Mouse (Mus musculus) retina, postnatal 7 days (tissue): Measurements from ENCODE around the gene Taok1.
"Not testable (repeated sequence)": the region's sequence is repeated elsewhere in the genome, so short reads cannot be mapped to it uniquely, and the experiment has no call there.

Experiments used
- DNase-seq: peaks from one replicate; pipeline ENCODE4 v3.0.0-alpha.2; 2012; ENCODE audit warnings: low read depth, low spot score

The Taok1 gene

DNA sequence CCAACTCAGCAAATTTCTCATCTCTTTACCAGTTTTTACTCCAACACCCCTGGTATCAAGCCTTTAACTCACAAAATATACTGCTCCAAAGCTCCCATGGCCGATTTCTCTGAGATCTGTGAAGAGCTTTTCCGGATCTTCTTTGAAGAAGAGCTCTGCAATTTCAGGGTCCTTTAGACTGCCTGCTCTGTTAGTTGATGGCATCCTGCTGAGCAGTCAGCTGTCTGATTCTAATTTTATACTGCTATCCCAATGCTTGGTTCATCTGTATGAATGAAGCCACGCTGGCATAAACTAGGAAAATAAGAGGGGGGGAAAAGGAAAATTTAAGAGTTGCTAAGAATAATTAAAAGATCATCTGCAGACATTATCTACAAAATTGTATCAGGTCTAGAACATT lies 22.4 kb downstream of the Taok1 start:
- DNase-seq = no peak

GRCm38 (mm10) chr11:77545261-77545660 lies 62.4 kb downstream of the Taok1 start:
- DNase-seq = no peak

DNA sequence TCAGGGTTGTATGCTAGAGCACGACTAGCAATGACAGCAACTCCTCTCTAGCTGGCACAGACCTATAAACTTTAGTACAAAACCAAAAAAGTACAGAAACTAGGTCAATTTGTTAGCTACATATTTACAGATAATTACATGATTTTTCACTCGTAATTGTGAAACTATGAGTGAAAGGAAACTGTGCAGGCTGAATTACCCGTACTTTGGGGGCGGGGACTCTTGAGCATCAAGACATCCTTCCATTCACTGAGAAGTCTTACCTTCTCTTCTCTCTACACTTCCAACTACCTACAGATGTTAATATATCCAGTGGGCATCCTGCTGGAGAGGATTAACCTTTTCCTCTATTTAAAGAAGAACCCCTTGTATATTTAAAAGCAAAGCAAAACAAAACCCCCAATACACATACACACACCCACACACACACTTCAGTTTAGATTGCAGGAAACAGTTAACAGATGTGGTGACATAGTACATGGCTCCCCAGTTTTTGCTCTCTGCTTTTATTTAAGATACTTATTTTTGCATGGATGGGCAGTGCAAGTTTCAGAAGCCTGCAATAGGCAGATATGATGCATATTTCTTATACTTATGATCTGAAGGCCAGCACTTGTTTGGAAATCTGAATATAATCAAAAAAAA lies 75.3 kb downstream of the Taok1 start:
- DNase-seq = no peak

DNA sequence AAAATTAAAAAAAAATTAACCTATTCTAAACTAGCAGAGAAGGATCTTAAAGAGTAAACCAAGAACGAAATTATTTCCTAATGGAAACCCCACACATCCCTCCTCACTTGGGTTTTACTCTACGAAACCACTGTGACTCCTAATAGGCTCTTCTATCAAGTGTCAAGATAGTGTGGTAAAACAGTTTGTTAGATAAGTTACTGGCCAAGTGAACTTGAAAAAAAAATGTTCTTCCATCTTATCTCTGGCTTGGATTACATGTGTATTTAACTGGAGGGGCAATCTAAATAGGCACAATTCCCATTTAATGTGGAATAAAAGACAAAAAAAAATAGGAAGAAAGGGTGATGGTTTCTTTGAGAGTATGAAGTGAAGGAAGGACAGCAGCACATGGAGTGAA lies 76.8 kb downstream of the Taok1 start:
- no peak for DNase-seq

GRCm38 (mm10) chr11:77529644-77530043 lies 78.0 kb downstream of the Taok1 start:
- DNase-seq = no peak

GRCm38 (mm10) chr11:77528420-77528819 lies 79.2 kb downstream of the Taok1 start:
- DNase-seq = not testable (repeated sequence)

DNA sequence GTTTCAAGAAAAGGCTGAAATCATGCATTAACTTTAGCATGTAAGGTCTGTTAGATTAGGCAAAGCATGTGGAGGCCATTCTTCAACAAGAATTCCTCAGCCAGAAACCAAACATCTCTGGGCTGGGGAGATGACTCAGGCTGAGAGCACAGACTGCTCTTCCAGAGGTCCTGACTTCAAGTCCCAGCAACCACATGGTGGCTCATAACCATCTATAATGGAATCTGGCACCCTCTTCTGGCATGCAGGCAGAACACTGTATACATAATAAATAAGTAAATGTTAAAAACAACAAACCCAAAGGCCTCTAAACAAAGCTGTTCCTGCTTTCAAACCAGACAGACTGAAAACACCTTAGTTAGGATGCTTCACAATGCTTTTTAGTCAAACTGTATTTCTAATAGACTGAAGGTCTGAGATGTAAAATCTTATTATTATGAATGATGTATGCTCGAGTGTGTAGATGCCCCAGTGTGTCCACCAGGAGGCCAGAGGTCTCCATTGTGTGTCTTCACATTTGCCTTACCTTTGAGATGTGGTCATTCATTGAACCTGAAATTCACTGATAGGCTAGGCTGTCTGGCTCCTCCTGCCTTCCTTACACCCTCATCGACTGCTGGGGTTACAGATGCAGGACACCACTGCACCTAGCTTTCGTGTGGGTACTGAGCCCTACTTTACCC lies 81.7 kb downstream of the Taok1 start:
- no peak for DNase-seq

DNA sequence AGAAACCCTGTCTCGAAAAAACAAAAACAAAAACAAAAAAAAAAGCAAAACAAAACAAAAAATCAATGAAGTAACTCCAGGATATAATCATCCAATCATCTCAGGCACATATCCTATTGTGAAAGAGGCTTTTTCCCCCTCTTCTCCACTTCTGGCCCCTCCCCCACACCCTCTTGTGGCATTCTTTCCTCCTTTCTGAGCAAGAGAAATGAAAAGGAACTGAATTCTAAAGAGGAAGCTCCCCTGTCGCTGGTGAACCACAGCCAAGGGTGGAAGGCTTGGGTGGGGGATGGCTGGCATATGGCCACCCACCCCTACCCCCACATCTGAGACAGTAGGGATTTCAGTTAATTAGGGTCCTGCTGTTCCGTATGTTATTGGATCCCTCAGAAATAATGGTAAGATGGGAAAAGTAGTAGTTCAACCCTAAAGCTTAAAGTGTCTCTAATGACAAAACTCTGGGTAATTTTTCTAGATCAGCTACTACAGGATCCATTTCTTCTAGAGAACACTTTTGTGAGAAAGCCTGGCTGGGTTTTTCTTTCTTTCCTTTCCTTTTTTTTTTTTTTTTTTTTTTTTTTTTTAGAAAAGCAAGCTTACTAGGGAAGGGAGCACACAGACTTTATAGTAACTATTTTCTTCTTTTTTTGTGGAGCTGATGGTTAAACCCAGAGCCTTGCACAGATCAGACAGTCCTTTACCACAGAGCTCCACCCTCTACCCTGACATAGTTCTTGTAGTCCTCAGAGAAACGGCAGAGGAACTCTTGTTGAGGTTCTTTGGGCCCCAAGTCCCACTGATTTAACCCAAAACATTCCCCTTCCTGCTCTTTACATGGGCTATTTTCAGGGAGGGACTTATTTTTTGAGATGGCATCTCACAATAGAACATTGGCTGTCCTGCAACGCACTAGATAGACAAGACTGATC lies 86.8 kb downstream of the Taok1 start:
- no peak for DNase-seq

DNA sequence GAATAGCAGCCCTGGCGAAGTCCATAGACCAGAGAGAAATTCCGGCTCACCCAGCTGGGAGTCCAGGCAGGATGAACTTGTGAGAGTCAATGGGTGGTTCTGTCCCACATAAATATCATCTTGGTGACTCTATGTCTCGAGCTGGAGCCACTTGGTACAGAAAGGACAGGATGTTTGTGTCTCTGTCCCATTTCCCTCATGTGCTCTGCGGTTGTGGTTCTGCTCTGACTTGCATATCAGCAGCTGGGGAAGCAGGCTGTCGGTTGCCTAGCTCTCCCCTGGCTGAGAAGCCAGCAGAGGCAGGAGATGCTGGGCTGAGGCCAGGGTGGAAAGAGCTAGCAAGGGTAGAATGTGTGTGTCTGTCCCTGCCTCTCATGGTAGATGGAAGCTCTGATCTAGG lies 88.6 kb downstream of the Taok1 start, which contains the start of gene Gm10392:
Gene Gm10392 (minus strand): TSS at position 156 of the 400 bp plus-strand sequence.
- no peak for DNase-seq

GRCm38 (mm10) chr11:77518051-77518798 lies 89.4 kb downstream of the Taok1 start:
- DNase-seq = no peak

DNA sequence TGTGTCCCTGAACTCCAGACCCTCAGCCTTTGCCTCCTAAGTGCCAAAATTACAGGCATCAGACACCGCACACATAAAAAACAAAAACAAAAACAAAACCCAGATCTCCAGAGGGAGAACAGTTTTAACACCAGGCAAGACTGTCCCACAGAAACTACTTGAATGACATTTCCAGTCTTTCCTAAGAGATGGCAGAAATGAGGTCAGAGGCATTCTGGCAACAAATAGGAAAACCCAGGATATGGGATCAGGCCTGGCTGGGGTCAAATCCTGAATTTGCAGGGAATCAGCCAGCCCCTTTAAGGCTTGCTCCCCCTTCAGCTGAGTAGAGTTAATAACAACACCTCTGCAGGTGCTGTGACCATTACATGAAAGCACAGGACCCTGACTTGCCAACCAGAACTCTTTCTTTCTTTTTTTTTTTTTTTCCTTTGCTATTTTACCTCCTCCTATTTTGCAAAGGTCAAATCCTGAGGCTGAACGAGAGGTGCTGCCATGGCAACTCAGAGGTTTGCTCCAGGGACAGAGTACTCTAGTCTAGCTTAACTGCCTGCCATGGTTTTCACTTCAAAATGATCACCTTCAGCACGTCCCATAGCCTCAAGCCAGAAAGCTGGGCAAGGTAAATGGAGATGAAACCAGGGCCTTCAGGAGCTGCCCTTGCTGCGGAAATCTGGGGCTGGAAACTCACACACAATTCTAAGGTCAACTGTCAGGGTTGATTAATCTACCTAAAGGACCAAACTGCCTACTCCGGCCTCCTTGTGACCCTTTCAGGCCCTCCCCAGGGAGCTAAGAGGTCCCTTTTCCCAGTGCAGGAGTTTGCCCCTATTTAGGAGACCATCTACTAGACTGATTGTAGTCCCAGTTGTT lies 90.8 kb downstream of the Taok1 start:
- no peak for DNase-seq

DNA sequence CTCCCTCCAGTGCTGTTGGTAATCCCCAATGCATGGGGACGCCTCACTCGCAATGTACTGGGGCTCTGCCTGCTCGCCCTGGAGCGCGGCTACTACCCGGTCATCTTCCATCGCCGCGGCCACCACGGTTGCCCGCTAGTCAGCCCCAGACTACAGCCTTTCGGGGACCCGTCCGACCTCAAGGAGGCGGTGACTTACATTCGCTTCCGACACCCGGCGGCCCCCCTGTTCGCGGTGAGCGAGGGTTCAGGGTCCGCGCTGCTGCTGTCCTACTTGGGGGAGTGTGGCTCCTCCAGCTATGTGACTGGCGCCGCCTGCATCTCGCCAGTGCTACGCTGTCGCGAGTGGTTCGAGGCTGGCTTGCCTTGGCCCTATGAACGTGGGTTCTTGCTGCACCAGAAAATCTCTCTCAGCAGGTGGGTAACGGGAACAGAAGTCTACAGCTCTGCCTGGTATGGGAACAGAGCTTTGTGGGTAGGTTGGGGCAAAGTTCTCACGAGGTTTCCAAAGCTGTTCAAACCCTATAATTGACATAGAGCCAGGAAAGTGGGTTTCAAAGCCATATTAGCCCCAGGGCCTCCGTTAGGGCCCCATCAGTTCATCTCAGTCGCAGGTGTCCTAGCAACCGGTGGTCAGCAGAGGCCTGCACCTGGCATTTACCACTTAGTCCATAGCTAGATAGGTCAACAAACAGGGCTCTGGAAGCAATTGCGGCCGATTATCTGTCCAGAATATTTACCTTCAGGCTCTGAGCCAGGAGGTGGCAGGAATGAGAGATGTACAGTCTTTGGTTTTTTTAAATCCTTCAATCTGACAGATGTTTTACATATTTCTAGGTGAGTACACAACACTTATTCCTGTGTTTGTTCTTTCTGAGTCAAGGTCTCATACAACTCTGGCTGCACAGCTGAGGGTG lies 91.7 kb downstream of the Taok1 start, which contains the start of gene Trp53i13:
Gene Trp53i13 (minus strand): TSS at position 344 of the 916 bp plus-strand sequence.
- DNase-seq = no peak

- no peak for DNase-seq
Observed at GRCm38 (mm10) chr11:77514832-77515636, 92.6 kb downstream of the Taok1 start, which contains the start of gene Abhd15. Gene Abhd15 (plus strand): TSS chr11:77515121.

GRCm38 (mm10) chr11:77514281-77514831 lies 93.3 kb downstream of the Taok1 start:
- DNase-seq = no peak

- no peak for DNase-seq
Observed at GRCm38 (mm10) chr11:77513811-77514170, 93.8 kb downstream of the Taok1 start.

DNA sequence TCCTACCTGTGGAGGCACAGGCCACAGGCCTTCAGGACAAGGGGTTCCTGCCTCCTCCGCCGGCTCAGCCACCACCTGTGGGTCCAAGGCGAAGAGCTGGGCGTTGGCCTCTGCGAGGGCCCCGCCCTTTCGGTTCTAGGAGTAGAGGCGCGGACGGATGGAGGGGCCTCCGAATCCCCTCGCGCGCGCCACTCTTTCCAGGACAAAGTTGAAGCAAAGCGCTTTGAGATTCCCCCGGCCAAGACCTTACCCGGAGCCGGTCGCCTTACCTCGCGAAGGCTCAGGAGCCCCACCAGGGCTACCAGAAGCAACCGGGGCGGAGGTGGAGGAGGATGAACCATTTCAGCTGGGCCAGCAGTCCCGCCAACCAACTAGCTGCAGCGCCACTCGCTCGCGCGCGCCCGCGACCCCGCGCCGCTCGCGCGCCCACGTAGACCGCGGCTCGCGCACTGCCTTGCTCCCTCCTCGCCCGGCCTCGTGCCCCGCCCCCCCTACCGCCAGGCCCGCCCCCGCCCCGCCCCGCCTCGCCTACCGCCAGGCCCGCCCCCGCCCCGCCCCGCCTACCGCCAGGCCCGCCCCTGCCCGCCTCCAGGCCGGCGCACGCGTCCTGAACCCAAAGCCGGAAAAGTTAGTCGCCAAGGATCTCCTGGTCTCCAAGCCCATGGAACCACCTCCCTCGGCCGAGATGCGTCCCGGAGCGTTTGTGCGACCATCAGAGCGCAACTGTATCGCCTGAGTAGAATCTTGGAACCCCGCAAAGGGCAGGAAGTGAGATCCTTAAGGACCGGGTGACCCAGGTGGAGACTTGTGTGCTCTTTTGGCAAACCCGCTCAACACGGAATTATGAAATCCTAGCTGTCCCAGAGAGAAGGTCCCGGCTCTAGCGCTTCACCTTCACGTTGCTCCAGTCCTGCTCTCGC lies 94.5 kb downstream of the Taok1 start:
- DNase-seq = peak; percentile 72

DNA sequence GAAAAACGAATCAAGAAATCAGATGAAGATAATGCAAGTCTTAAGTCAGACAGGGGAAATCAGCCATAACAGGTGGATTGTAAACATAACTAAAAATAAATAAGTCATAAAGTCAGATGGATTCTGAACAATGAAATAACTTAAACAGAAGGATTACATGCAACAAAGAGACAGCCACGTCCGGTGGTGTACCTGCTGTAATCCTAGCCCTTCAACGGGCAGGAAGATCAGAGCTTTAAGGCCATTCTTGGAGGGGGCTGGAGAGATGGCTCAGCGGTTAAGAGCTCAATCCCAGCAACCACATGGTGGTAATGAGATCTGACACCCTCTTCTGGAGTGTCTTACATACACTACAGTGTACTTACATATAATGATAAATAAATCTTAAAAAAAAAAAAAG lies 96.3 kb downstream of the Taok1 start:
- no peak for DNase-seq
